Mouse (Mus musculus) heart, adult 18-20 months (tissue): ENCODE data around the gene Pdia6. TPM values are rescaled to one million over a fixed set of nuclear protein-coding genes. Genes with fewer than 3 reads are reported as not detected.
A peak's percentile ranks its signal among the peaks of the same experiment; 100 is the strongest.

Experiments
- DNase-seq, 2 experiments: peaks; one replicate each; pipeline ENCODE4 v3.0.0; 2021 to 2022; ENCODE audit warnings: mixed read lengths in 1 of 2
- total RNA-seq, 2 experiments: library from RNA; stranded (reverse); gene quantifications; 2 replicates each; pipeline ENCODE4 v1.2.3; 2021

Pdia6 gene
- total RNA-seq, 2 experiments from 2014 or later: 89.4 to 100 TPM

DNA sequence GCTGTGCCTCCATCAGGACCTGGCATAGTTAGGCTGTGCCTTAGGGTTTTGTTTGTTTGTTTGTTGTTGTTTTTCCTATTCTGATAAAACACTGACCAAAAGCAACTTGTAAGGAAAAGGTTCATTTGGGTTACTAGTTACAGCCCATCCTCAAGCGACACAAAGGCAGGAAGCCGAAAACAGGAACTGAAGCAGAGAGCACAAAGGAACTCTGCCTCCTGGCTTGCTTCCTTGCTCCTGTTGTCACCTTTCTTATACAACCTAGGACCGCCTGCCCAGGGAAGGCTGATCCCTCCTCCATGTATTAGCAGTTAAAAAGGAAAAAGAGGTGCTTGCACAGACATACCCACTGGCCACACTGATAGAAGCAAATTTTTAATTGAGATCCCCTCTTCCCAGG is 2.5 kb upstream of the Pdia6 start:
- peak in 1 of 2 experiments; percentile 25 for DNase-seq

DNA sequence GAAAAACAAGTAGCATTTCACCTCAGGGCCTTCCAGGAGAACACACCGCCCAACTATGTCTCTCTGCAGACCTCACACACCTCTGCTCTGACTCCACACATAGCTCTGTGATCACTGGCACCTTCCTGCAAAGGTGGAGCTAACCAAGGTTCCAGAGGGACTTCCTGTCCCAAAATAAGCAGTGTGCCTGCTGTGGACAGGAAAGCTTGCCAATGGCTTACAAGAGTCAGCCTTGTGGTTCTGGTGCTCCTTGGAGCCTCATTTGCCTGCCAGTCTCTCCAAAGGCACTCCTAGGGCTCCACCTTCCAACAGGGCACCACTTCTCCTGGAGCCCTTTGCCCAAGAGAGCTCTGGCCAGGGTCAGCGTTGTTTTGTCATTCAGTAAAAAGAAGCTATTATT is 1.5 kb upstream of the Pdia6 start:
- no peak for DNase-seq

DNA sequence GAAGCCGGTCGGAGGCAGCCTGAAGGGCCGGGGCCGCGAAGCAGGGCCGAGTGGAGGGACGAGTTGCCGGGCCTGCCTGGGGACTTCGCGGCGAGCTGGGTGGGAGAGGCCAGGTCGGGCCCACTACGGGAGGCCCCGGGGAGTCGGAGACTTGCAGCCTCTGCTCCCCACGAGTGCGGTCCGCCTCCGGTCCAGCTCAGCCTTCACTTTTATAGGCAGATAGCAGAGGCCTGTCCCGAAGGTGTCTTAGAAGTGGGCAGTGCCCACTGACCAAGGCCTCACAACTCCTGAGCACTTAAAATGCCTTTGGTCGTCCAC is 287 bp downstream of the Pdia6 start:
- DNase-seq: no peak

DNA sequence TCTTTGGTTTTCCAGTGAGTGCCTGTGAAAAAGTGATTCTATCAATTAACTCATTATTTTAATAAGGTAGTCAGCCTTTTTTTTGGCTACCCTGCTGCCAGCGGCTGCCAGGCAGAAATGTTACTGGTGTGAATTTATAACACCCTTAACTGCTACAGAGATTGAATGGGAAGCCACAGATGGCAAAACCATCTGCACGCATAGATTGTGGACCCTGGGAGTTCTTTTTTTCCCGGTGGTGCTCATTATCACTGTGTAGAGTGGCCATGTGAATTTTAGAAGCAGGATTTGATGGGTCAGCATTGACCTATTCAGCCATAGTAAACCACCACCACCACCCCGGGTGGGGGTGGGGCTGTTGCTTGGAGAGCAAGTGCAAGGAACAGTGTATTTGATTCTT is 971 bp downstream of the Pdia6 start:
- no peak for DNase-seq

DNA sequence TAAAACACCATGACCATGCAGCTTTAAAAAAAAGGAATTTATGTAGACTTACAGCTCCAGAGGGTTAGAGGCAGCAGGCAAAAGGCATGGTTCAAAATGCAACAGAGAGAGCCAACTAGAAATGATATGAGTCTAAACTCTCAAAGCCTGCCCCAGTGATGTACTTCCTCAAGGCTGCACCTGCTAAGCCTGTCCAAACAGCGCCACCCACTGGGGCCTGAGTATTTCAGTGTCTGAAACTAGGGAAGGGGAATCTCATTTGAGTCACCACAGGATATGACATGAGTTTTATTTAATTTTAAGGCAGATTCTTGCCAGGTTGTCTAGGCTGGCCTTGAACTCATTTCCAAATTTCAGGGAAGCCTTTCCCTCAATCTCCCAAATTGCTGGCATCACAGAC is 4.9 kb downstream of the Pdia6 start:
- DNase-seq: peak in 1 of 2 experiments; percentile 12

GRCm38 (mm10) chr12:17273841-17274240 is 7.5 kb downstream of the Pdia6 start:
- DNase-seq: no peak

DNA sequence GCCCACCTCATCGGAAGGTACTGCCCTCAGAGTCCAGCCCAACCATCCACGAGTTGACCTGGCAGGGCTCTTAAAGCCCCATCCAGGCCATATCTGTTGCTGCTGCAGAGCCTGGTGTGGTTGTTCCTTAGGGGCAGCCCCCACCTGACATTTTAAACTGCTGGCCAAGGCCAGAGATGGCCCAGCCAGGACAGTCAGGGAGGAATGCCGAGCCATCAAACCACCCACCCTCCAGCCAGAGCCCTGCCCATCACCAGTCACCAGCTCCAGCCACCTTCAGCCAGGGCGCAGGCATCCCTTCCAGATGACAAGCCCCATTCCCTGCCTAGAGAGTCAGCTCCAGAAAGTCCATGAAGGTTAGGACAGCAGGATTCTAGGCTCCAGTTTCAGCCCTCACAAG is 22.2 kb downstream of the Pdia6 start:
- no peak for DNase-seq

- no peak for DNase-seq
Measured at GRCm38 (mm10) chr12:17289060-17289459, 22.7 kb downstream of the Pdia6 start.

GRCm38 (mm10) chr12:17289913-17290312 is 23.6 kb downstream of the Pdia6 start:
- no peak for DNase-seq

DNA sequence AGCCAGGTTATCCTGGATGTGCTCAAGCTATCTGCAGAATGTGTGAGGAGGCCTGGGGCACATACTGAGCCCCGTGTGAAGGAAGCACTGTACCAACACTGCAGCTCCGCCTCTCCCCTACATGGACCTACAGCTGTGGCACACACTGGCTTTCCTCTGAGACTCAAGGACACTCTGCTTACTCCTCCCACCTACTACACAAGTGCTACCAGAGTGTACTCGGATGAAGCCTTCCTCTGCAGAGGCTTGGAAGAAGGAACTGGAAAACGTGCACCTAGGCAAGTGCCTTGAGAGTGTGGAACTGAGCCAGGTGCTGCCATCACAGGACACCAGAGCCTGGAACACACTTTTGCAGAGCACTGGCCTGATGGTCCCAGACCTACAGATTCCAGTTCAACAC is 24.2 kb downstream of the Pdia6 start:
- DNase-seq: no peak

DNA sequence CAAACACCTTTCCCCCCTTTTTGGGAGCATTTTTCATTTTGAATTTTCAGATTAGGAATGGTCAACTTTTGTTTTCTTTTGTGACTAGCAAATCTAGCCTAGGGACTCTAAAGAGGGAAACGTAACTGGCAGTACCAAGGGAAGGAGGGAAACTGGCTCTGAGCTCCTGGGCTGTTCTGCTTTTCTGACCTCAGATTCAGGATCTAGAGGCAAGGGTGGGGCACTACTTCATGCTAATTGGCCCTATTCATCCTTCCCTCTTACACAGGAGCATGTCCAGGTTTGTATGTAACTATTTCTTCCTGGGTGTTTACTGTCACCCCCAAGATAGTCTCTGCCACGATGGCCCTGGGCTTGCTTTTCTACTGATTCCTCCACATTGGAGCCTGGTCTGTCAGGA is 30.6 kb downstream of the Pdia6 start:
- no peak for DNase-seq

DNA sequence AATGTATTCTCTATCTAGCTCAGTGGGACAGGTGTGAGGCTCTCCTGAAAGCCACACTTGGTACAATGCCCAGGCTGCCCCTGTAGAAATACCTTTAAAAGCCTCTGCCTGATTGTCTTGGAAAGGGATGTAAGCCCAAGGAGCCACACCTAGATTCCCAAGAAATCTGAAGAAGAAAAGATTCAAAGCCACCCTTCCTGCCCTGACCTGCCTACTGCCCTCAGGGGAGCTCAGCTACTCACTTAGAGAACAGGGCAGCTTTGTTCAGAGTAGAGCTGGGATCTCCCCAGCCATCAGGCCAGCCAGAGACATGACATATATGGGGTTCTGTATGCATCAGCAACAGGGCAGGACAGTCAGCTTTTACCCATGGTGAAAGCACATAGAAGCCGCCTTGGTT is 33.6 kb downstream of the Pdia6 start:
- DNase-seq: no peak

GRCm38 (mm10) chr12:17305445-17305844 is 39.1 kb downstream of the Pdia6 start:
- DNase-seq: peak; percentile 18 to 50

DNA sequence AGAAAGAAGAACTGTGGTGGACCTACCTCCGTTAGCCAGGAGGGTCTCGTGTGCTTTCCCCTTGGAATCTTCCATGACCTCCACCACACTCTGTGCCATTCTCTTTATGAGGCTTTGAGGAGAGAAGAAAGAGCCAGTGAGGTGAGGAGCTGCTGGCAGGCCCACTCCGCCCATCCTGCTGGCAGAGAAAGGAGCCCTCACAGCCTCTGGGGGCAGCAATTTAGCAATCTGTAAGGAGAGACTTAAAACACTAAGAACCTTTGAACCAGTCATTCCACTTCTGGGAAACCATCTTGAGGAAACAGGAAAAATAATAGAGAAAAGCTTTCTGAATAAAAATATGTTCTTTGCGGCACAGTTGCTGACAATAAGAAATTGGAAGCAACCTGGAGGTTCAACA is 41.9 kb downstream of the Pdia6 start:
- no peak for DNase-seq

DNA sequence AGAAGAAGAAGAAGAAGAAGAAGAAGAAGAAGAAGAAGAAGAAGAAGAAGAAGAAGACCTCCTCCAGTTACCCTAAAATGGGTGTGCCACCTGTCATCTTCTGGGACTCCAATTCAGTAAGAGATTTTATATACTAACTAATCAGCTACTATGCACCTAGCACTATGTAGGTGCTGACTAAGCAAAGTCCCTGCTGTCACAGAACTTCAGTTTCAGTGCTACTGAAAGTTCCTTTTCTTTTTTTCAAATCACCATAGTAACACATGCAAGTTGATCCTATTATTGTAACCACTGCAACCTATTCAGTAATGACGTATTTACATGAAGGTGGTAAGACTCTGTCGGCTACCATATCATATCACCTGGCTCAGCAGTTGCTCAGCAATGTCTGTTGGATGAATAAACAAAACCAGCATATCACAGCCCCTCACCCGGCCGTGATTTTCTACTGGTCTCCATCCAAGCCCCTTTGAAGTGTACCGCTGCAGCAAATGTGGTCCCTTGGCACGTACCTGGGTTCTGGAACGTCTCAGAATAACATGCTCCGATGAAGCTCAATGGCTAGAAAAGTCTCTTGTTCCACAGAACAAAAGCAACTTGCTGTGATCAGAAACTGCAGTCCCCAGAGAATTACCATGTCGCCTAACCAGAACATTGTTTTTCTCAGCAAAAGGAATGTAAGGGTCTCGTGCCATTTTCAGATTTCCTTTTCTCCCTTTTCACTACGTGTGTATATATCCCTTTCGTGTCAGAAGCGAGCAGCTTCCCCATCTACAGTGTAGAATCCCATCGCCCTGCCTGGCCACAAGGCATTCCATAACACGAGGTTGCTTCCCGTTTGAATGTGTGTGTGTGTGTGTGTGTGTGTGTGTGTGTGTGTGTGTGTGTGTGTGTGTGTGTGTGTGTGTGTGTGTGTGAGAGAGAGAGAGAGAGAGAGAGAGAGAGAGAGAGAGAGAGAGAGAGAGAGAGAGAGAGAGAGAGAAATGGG is 44.8 kb downstream of the Pdia6 start:
- no peak for DNase-seq

DNA sequence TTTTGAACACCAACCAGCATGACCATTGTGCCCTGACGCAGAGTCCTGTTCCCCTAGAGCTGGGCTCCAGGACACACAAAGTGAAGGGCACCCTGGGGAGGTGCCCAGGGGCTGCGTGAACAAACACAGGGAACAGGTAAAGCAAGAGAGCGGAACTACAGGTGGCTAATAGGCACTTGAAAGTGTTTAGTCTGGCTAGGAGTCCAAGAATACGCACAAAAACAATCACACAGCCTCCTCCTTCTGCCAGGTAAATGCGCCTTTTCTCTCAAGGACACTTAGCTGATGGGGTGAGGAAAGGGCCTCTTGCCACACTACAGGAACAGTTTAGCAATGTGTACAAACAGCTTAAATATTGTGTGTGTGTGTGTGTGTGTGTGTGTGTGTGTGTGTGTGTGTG is 49.8 kb downstream of the Pdia6 start:
- DNase-seq: no peak

- DNase-seq: no peak
Measured at GRCm38 (mm10) chr12:17317970-17318369, 51.6 kb downstream of the Pdia6 start.

- no peak for DNase-seq
Measured at GRCm38 (mm10) chr12:17318453-17318852, 52.1 kb downstream of the Pdia6 start.

GRCm38 (mm10) chr12:17324549-17325470 is 58.5 kb downstream of the Pdia6 start:
- DNase-seq: no peak

DNA sequence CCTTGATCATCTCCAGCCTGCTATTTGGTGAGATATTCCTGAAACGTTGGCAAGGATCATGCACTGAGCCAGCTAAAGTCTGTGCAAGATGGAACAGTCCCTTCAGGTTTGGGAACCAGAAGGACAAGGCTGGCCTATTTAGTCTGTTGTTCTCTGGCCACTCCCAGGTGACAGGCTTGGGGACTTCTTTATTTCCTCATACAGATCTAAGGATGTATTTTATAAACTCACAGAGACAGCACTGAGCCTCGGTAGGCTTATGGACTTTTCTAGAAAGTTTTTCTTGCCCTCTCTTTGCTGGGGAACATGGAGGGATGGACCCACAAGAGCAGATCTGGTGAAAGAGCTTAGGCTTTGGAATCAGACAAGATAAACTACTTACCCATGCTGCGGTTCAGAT is 62.9 kb downstream of the Pdia6 start, which contains the start of gene Atp6v1c2:
TSS of gene Atp6v1c2 (minus strand) at position 101 of the 400 bp plus-strand sequence.
- no peak for DNase-seq

- no peak for DNase-seq
Measured at GRCm38 (mm10) chr12:17333459-17333858, 67.1 kb downstream of the Pdia6 start.
